Mouse (Mus musculus): ENCODE data around the gene Zfp1. TPM values are rescaled to one million over a fixed set of nuclear protein-coding genes. Genes with fewer than 3 reads are reported as not detected.

Gene Zfp1
- polyA plus RNA-seq, 1 experiment from 2014 or later = 7.8 TPM

- H3K4me1 ChIP-seq (replicated peaks; ENCODE audit: control insufficient read depth, insufficient read depth, low read length) = no peaks in the 10 kb centered on the region
- ATAC-seq = peak; percentile 63
- H3K27me3 ChIP-seq (replicated peaks; ENCODE audit: control insufficient read depth, insufficient read depth, low read length) = no peaks in the 10 kb centered on the region
- no peak overlapping the region for H3K4me2 ChIP-seq (replicated peaks; ENCODE audit: low read depth)
- H3K36me3 ChIP-seq (ENCODE audit: control insufficient read depth, insufficient read depth) = no peaks in the 10 kb centered on the region
- no peak overlapping the region for H3K9ac ChIP-seq (ENCODE audit: low read depth, low read length)
- H3K27ac ChIP-seq (ENCODE audit: low read depth, low read length) = no peak overlapping the region
- 50% methylated on average over 5 of the region's 5 CpGs for WGBS
- H3K4me3 ChIP-seq (ENCODE audit: low read depth, low read length) = no peak overlapping the region
- no peak for TF ChIP-seq CTCF (IDR thresholded peaks at IDR 0.05; ENCODE audit: low read depth)
- no peaks in the 10 kb centered on the region for H3K9me3 ChIP-seq (ENCODE audit: control insufficient read depth)
Measured at GRCm38 (mm10) chr8:111613181-111613580, 30.0 kb upstream of the Zfp1 start.

GRCm38 (mm10) chr8:111614786-111615701 lies 28.2 kb upstream of the Zfp1 start:
- Histone ChIP-seq H3K36me3 (ENCODE audit: control insufficient read depth, insufficient read depth) (0 out of 2 replicates have a peak, but pooled peaks cover 6% of the 10 kb centered on the region), H3K4me1 (replicated peaks; ENCODE audit: control insufficient read depth, insufficient read depth, low read length) (peaks cover 2% of the 10 kb centered on the region; the same call in 1 of the 2 replicates), H3K4me3 (ENCODE audit: low read depth, low read length) (no peak overlapping the region), H3K27ac (ENCODE audit: low read depth, low read length) (no peak overlapping the region), H3K9ac (ENCODE audit: low read depth, low read length) (no peak overlapping the region), H3K9me3 (ENCODE audit: control insufficient read depth) (no peaks in the 10 kb centered on the region), H3K4me2 (replicated peaks; ENCODE audit: low read depth) (no peak overlapping the region), H3K27me3 (replicated peaks; ENCODE audit: control insufficient read depth, insufficient read depth, low read length) (no peaks in the 10 kb centered on the region)
- ATAC-seq = no peak
- WGBS = 79% methylated on average over 6 of the region's 6 CpGs
- TF ChIP-seq CTCF (IDR thresholded peaks at IDR 0.05; ENCODE audit: low read depth) = no peak

GRCm38 (mm10) chr8:111617812-111618211 lies 25.4 kb upstream of the Zfp1 start:
- no peaks in the 10 kb centered on the region for H3K27me3 ChIP-seq (replicated peaks; ENCODE audit: control insufficient read depth, insufficient read depth, low read length)
- peak; percentile 47 for ATAC-seq
- H3K4me1 ChIP-seq (replicated peaks; ENCODE audit: control insufficient read depth, insufficient read depth, low read length) = peaks cover 2% of the 10 kb centered on the region; the same call in 1 of the 2 replicates
- H3K36me3 ChIP-seq (ENCODE audit: control insufficient read depth, insufficient read depth) = 0 out of 2 replicates have a peak, but pooled peaks cover 10% of the 10 kb centered on the region
- no peak overlapping the region for H3K4me2 ChIP-seq (replicated peaks; ENCODE audit: low read depth)
- no peak overlapping the region for H3K4me3 ChIP-seq (ENCODE audit: low read depth, low read length)
- H3K9me3 ChIP-seq (ENCODE audit: control insufficient read depth) = no peaks in the 10 kb centered on the region
- 50% methylated on average over 6 of the region's 6 CpGs for WGBS
- H3K27ac ChIP-seq (ENCODE audit: low read depth, low read length) = no peak overlapping the region
- no peak overlapping the region for H3K9ac ChIP-seq (ENCODE audit: low read depth, low read length)
- no peak for TF ChIP-seq CTCF (IDR thresholded peaks at IDR 0.05; ENCODE audit: low read depth)

- no peak for TF ChIP-seq CTCF (IDR thresholded peaks at IDR 0.05; ENCODE audit: low read depth)
- H3K9me3 ChIP-seq (ENCODE audit: control insufficient read depth) = no peaks in the 10 kb centered on the region
- H3K4me1 ChIP-seq (replicated peaks; ENCODE audit: control insufficient read depth, insufficient read depth, low read length) = peaks cover 2% of the 10 kb centered on the region; the same call in 1 of the 2 replicates
- H3K4me3 ChIP-seq (ENCODE audit: low read depth, low read length) = no peak overlapping the region
- no peak for ATAC-seq
- H3K27ac ChIP-seq (ENCODE audit: low read depth, low read length) = no peak overlapping the region
- 84% methylated on average over 4 of the region's 4 CpGs for WGBS
- no peak overlapping the region for H3K4me2 ChIP-seq (replicated peaks; ENCODE audit: low read depth)
- no peak overlapping the region for H3K9ac ChIP-seq (ENCODE audit: low read depth, low read length)
- no peaks in the 10 kb centered on the region for H3K27me3 ChIP-seq (replicated peaks; ENCODE audit: control insufficient read depth, insufficient read depth, low read length)
- 0 out of 2 replicates have a peak, but pooled peaks cover 10% of the 10 kb centered on the region for H3K36me3 ChIP-seq (ENCODE audit: control insufficient read depth, insufficient read depth)
Measured at GRCm38 (mm10) chr8:111618273-111618672, 24.9 kb upstream of the Zfp1 start.

DNA sequence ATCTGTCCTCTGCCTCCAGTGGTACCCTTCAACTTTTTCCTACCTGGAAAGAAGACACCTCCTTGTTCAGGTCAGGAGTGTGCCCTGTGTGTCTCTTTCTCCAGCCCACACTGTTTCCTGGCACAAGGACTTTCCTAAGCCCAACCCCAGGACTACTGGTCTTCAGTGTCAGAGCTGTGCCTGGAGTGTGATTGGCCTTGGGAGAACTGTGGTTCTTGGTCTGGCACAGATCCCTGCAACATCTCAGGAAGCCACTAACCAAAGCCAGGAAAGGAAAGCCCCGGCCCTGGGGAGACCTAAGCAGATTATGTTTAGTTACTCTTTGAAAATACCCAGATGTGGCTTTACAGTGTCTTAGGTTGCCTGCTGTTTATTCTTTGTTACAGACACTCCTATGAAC lies 23.3 kb upstream of the Zfp1 start:
- Histone ChIP-seq H3K4me3 (ENCODE audit: low read depth, low read length) (no peak overlapping the region), H3K27me3 (replicated peaks; ENCODE audit: control insufficient read depth, insufficient read depth, low read length) (no peaks in the 10 kb centered on the region), H3K4me1 (replicated peaks; ENCODE audit: control insufficient read depth, insufficient read depth, low read length) (peaks cover 2% of the 10 kb centered on the region; the same call in 1 of the 2 replicates), H3K9me3 (ENCODE audit: control insufficient read depth) (no peaks in the 10 kb centered on the region), H3K9ac (ENCODE audit: low read depth, low read length) (no peak overlapping the region), H3K4me2 (replicated peaks; ENCODE audit: low read depth) (no peak overlapping the region), H3K36me3 (ENCODE audit: control insufficient read depth, insufficient read depth) (0 out of 2 replicates have a peak, but pooled peaks cover 10% of the 10 kb centered on the region), H3K27ac (ENCODE audit: low read depth, low read length) (no peak overlapping the region)
- WGBS = 70% methylated on average over 1 of the region's 1 CpGs
- ATAC-seq = no peak
- no peak for TF ChIP-seq CTCF (IDR thresholded peaks at IDR 0.05; ENCODE audit: low read depth)

DNA sequence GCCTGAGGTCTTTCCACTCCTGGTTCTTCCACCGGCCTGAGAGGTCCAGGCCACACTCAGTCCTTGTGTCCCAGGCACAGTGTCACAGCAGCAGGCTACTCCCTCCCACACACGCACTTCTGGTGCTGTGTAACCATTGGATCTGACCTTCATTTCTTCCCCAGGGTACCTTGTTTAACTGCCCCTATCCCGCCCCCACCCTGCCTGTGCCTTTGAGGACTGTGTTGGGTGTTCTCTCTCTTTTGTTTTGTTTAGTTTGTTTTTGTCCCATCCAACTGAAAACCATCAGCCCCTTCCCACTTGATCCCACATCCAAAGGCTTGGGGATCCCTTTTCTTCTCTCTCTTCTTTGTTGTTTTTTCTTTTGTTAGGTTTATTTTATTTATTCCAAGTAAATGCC lies 21.1 kb upstream of the Zfp1 start:
- 83% methylated on average over 3 of the region's 3 CpGs for WGBS
- Histone ChIP-seq H3K9ac (ENCODE audit: low read depth, low read length) (no peak overlapping the region), H3K4me1 (replicated peaks; ENCODE audit: control insufficient read depth, insufficient read depth, low read length) (peaks cover 2% of the 10 kb centered on the region; the same call in 1 of the 2 replicates)

More for the DNA sequence above, 21.1 kb upstream of the Zfp1 start:
- Histone ChIP-seq H3K36me3 (ENCODE audit: control insufficient read depth, insufficient read depth) (0 out of 2 replicates have a peak, but pooled peaks cover 12% of the 10 kb centered on the region), H3K27me3 (replicated peaks; ENCODE audit: control insufficient read depth, insufficient read depth, low read length) (no peaks in the 10 kb centered on the region), H3K27ac (ENCODE audit: low read depth, low read length) (no peak overlapping the region), H3K9me3 (ENCODE audit: control insufficient read depth) (no peaks in the 10 kb centered on the region), H3K4me3 (ENCODE audit: low read depth, low read length) (no peak overlapping the region), H3K4me2 (replicated peaks; ENCODE audit: low read depth) (no peak overlapping the region)
- no peak for TF ChIP-seq CTCF (IDR thresholded peaks at IDR 0.05; ENCODE audit: low read depth)
- no peak for ATAC-seq
